Mouse (Mus musculus) lung, postnatal 0 days (tissue): Measurements from ENCODE around the gene Rmnd5b. TPM values are rescaled to one million over a fixed set of nuclear protein-coding genes. Genes with fewer than 3 reads are reported as not detected.

Source experiments
- ATAC-seq: fragments of 200-750 bp; cut with Nextera tagmentation; 2 replicates; pipeline ENCODE4 v1.8.0; 2017; ENCODE audit warnings: moderate library complexity
- DNase-seq: peaks from one replicate; pipeline ENCODE4 v3.0.0-alpha.2; 2016; ENCODE audit warnings: low spot score
- H3K27ac ChIP-seq: fragments of 300-500 bp; sonication (generic); 2 replicates; pipeline ENCODE4 v1.5.1; 2014; ENCODE audit warnings: antibody characterized with exemption, mild to moderate bottlenecking, low read length, mixed read lengths
- H3K27me3 ChIP-seq: fragments of 300-500 bp; sonication (generic); replicated peaks from 2 replicates; pipeline ENCODE4 v1.6.1; 2014; ENCODE audit warnings: low read length, mixed read lengths; ENCODE audit not compliant: insufficient read depth
- H3K36me3 ChIP-seq: fragments of 300-500 bp; sonication (generic); 2 replicates; pipeline ENCODE4 v1.6.1; 2014; ENCODE audit warnings: low read length, mixed read lengths; ENCODE audit not compliant: insufficient read depth
- H3K4me1 ChIP-seq: fragments of 300-500 bp; sonication (generic); 2 replicates; pipeline ENCODE4 v1.6.1; 2014; ENCODE audit warnings: antibody characterized with exemption, low read depth, low read length, mixed read lengths; ENCODE audit not compliant: insufficient read depth
- H3K4me2 ChIP-seq: fragments of 300-500 bp; sonication (generic); replicated peaks from 2 replicates; pipeline ENCODE4 v1.6.1; 2014; ENCODE audit warnings: low read depth, mild to moderate bottlenecking, low read length, moderate library complexity, mixed read lengths
- H3K4me3 ChIP-seq: fragments of 300-500 bp; sonication (generic); 2 replicates; pipeline ENCODE4 v1.5.1; 2014; ENCODE audit warnings: low read depth, low read length
- H3K9ac ChIP-seq: fragments of 300-500 bp; sonication (generic); replicated peaks from 2 replicates; pipeline ENCODE4 v1.6.1; 2014; ENCODE audit warnings: low read depth, mild to moderate bottlenecking
- H3K9me3 ChIP-seq: fragments of 300-500 bp; sonication (generic); 2 replicates; pipeline ENCODE4 v1.6.1; 2016; ENCODE audit warnings: low read length, mixed read lengths
- CTCF ChIP-seq: IDR thresholded peaks from 2 replicates; pipeline ENCODE4 v1.5.1; 2016; ENCODE audit warnings: antibody characterized with exemption, mild to moderate bottlenecking
- EP300 ChIP-seq: IDR thresholded peaks from 2 replicates; pipeline ENCODE4 v1.6.1; 2016; ENCODE audit warnings: antibody characterized with exemption, mild to moderate bottlenecking, control low read depth
- WGBS: fragments of 180-500 bp; shearing (Covaris S2); extraction: QIAGEN DNeasy Blood & Tissue Kit; methylation state at CpG from one replicate; pipeline ENCODE4 v1.1.7; 2014; 5-methylcytosine and 5-hydroxymethylcytosine counted together
- polyA plus RNA-seq: library from polyadenylated mRNA; unstranded; fragments of >200 nt; fragmentation: Nextera tagmentation; extraction: Ambion mirVana; gene quantifications from 2 replicates; pipeline ENCODE4 v1.2.1, GENCODE M21; 2015

Rmnd5b gene
- polyA plus RNA-seq, 1 experiment from 2014 or later = 46.4 TPM

DNA sequence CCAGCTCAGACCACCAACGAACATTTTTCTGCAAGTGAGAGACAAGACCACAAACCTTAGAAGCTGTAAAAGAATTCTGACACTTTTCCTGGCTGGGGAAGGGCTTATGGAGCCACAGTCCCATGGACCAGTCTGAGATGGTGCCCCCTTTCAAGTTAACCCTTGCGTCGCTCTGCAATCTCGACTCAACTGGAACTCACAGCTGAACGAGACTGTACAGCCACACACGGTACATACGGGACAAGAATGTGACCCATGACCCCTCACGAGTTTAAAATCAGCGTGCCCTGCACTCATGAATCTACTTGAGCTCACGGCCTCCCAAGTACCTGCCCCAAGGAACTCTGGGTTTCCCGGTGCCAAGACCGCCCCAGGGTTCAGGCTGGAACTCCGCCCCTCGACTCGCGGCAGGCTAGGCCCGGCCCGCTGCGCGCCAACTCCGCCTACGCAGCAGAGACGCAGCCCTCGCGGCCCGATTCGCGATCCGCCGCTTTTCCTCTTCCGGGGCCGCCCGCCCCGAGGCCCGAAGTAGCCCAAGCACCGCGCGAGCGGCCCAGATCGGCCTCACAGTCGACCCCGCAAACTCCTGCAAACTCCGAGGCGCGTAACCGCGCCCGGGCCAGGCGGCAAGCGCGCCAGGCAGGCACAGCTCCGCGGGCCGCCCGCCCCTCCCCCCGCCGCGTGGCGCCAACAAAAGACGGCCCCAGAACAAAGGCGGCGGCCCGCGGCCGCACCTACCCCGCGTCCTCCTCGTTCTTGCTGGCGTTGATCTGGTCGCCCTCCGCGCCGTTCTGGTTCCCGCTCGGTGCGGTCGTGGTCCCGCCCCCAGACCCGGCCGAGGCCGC is 29.9 kb downstream of the Rmnd5b start:
- peak; percentile 87 for ATAC-seq
- DNase-seq = peak; percentile 97
- peak overlapping the region; percentile 96 for H3K27ac ChIP-seq
- TF ChIP-seq EP300 = 0 out of 2 replicates have a peak, but pooled peaks have one; percentile 8
- TF ChIP-seq CTCF = no peak
- peak overlapping the region; percentile 88 for H3K9ac ChIP-seq
- WGBS = 1% methylated on average over 67 of the region's 81 CpGs
- H3K27me3 ChIP-seq = no peaks in the 10 kb centered on the region
- H3K36me3 ChIP-seq = peaks cover 25% of the 10 kb centered on the region; the same call in 1 of the 2 replicates
- no peaks in the 10 kb centered on the region; the same call in 1 of the 2 replicates for H3K4me1 ChIP-seq
- no peaks in the 10 kb centered on the region for H3K9me3 ChIP-seq
- peak overlapping the region; percentile 93 for H3K4me3 ChIP-seq
- peak overlapping the region; percentile 68 for H3K4me2 ChIP-seq

DNA sequence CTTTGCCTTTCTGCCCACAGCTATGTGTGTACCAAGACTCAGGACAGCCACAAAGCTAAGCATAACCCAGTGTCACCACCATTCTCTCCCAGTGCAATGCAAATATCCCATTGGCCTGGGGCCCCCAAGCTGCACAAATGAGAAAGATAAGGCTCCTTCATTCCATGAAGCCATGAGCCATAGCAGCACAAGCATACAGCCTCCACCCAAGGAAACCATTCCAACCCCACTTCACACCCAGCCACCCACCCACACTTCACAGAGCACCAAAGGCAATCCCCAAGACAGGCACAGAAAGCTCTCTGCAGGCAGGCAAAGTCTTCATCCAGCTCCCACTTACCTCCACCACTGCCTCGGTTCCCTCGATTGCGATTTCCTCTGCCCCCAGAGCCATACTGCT is 33.4 kb downstream of the Rmnd5b start:
- Histone ChIP-seq H3K4me3 (no peak overlapping the region), H3K9ac (no peak overlapping the region), H3K4me1 (no peaks in the 10 kb centered on the region; the same call in 1 of the 2 replicates), H3K27ac (no peak overlapping the region), H3K9me3 (no peaks in the 10 kb centered on the region), H3K27me3 (no peaks in the 10 kb centered on the region), H3K36me3 (peaks cover 34% of the 10 kb centered on the region; the same call in 1 of the 2 replicates), H3K4me2 (no peak overlapping the region)
- ATAC-seq (no peak), DNase-seq (no peak)
- 80% methylated on average over 3 of the region's 3 CpGs for WGBS
- TF ChIP-seq CTCF = no peak
- no peak for TF ChIP-seq EP300

DNA sequence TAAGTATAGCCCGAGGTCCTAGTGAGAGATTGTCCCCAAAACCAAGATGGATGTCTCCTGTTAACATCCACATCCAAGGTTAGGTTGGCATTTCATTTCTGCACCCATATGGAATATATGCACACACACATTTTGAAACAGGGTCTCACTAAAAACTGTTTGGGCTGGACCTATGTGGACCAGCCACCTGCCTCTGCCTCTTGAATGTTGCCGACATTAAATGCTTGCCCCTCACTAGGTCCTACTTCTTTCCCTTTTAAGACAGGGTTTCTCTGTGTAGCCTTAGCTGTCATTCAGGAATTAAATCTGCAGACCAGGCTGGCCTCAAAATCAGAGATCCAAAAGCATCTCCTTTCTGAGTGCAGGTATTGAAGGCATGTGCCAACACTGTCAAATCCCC is 38.1 kb downstream of the Rmnd5b start:
- WGBS = 60% methylated on average over 2 of the region's 2 CpGs

DNA sequence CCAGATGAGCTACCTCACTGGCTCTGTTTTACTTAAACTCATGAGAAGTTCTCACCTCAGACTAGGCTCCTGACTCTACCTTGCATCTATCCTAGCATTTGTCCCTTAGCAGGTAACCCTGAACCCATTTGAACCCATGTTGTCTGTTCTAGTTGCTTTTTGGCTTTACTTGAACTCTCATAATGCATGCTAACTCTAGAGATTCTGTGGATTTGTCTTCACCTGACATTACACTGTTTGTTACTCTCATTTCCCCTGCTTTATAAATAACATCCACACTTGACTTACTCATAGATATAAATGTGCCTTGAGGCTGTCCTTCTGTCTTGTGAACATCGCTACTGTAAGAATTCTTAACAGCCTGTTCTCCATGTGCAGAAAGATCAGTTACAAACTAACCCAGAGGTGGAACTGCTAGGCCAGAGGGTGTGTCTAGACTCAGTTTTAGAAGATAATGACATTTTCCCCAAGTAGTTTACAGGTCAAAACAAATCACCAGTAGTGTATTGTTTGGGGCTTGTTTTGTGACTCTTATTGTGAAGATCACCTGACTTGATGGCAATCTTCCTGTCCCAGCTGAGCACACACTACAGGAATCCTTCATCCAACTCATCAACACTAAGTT is 40.1 kb downstream of the Rmnd5b start:
- Histone ChIP-seq H3K4me3 (no peak overlapping the region), H3K4me1 (0 out of 2 replicates have a peak, but pooled peaks cover 2% of the 10 kb centered on the region), H3K27me3 (no peaks in the 10 kb centered on the region), H3K9ac (no peak overlapping the region), H3K36me3 (peaks cover 56% of the 10 kb centered on the region), H3K4me2 (no peak overlapping the region), H3K9me3 (no peaks in the 10 kb centered on the region), H3K27ac (no peak overlapping the region)
- 92% methylated on average over 1 of the region's 1 CpGs for WGBS
- TF ChIP-seq CTCF (no peak), EP300 (no peak)
- no peak for DNase-seq
- ATAC-seq = no peak

More for the DNA sequence above, 38.1 kb downstream of the Rmnd5b start:
- DNase-seq (no peak), ATAC-seq (no peak)
- no peak overlapping the region for H3K4me2 ChIP-seq
- TF ChIP-seq CTCF = no peak
- TF ChIP-seq EP300 = no peak
- H3K9ac ChIP-seq = no peak overlapping the region
- H3K4me3 ChIP-seq = no peak overlapping the region
- no peaks in the 10 kb centered on the region for H3K9me3 ChIP-seq
- peaks cover 63% of the 10 kb centered on the region for H3K36me3 ChIP-seq
- H3K27me3 ChIP-seq = no peaks in the 10 kb centered on the region
- no peaks in the 10 kb centered on the region for H3K4me1 ChIP-seq
- H3K27ac ChIP-seq = no peak overlapping the region

DNA sequence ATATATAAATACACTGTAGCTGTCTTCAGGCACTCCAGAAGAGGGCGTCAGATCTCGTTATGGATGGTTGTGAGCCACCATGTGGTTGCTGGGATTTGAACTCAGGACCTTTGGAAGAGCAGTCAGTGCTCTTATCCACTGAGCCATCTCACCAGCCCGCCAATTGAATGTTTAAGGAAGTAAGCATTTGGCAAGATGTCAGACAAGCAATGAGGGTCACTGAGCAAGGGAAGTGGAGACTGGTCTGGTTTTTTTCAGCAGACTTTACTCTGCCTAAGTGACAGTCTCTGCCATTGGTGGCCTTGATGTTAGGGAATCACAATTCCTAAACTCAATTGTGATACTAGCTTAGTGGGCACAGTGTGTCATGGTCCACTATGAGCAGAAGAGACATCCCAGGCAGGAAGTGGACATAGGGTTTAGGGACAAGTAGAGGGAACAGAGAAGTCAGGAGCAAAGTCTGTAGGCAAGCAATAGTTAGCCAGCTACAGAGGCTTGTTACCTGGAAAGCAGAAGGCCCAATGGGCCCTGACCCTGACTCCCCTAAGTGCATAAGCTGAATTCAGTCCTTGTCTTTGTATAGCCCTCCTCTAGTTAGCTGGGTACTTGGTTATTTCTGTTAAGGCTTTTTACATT is 40.9 kb downstream of the Rmnd5b start:
- WGBS = 44% methylated on average over 3 of the region's 3 CpGs
- H3K4me3 ChIP-seq = no peak overlapping the region
- no peak for DNase-seq

DNA sequence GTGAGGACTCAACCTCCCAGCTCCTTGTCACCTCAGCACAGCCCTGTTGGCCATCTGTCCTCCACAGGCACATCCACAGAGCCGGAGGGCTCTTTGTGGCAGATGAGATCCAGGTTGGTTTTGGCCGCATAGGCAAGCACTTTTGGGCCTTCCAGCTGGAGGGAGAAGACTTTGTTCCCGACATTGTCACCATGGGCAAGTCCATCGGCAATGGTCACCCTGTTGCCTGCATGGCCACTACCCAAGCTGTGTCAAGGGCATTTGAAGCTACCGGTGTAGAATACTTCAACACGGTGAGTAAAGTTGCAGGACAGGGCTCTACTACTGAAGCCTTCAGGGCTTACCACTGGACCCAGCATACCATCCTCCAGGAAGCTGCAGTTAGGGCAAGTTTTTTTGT is 41.8 kb downstream of the Rmnd5b start:
- Histone ChIP-seq H3K4me1 (0 out of 2 replicates have a peak, but pooled peaks cover 2% of the 10 kb centered on the region), H3K36me3 (peaks cover 49% of the 10 kb centered on the region), H3K4me3 (no peak overlapping the region), H3K27me3 (no peaks in the 10 kb centered on the region), H3K27ac (no peak overlapping the region), H3K4me2 (no peak overlapping the region), H3K9ac (no peak overlapping the region), H3K9me3 (no peaks in the 10 kb centered on the region)
- DNase-seq (no peak), ATAC-seq (no peak)
- TF ChIP-seq EP300 (no peak), CTCF (no peak)
- 89% methylated on average over 6 of the region's 6 CpGs for WGBS

More for the DNA sequence above, 40.9 kb downstream of the Rmnd5b start:
- TF ChIP-seq EP300 = no peak
- no peak for TF ChIP-seq CTCF
- no peaks in the 10 kb centered on the region for H3K27me3 ChIP-seq
- H3K4me1 ChIP-seq = 0 out of 2 replicates have a peak, but pooled peaks cover 2% of the 10 kb centered on the region
- no peaks in the 10 kb centered on the region for H3K9me3 ChIP-seq
- H3K4me2 ChIP-seq = no peak overlapping the region
- no peak overlapping the region for H3K27ac ChIP-seq
- no peak overlapping the region for H3K9ac ChIP-seq
- ATAC-seq = no peak
- H3K36me3 ChIP-seq = peaks cover 56% of the 10 kb centered on the region
